Mouse (Mus musculus) heart, embryonic 11.5 days (tissue): ENCODE results near the gene Gm11487. TPM values are rescaled to one million over a fixed set of nuclear protein-coding genes. Genes with fewer than 3 reads are reported as not detected.
"Not testable (repeated sequence)": the region's sequence is repeated elsewhere in the genome, so short reads cannot be mapped to it uniquely, and the experiment has no call there.

Experiments used
- ATAC-seq: fragments of 200-750 bp; cut with Nextera tagmentation; replicated peaks from 2 replicates; pipeline ENCODE4 v1.8.0; 2017; ENCODE audit warnings: moderate library complexity; ENCODE audit not compliant: insufficient number of reproducible peaks, low FRiP score, low TSS enrichment
- H3K27ac ChIP-seq: fragments of 300-500 bp; sonication (generic); 2 replicates; pipeline ENCODE4 v1.5.1; 2014; ENCODE audit warnings: mild to moderate bottlenecking, low read depth, low read length
- H3K27me3 ChIP-seq: fragments of 300-500 bp; sonication (generic); 2 replicates; pipeline ENCODE4 v1.6.1; 2014; ENCODE audit warnings: mild to moderate bottlenecking, low read length, mixed read lengths; ENCODE audit not compliant: control insufficient read depth, insufficient read depth
- H3K36me3 ChIP-seq: fragments of 300-500 bp; sonication (generic); 2 replicates; pipeline ENCODE4 v1.6.1; 2014; ENCODE audit warnings: mild to moderate bottlenecking, low read length, moderate library complexity, mixed read lengths; ENCODE audit not compliant: control insufficient read depth, insufficient read depth
- H3K4me1 ChIP-seq: fragments of 300-500 bp; sonication (generic); 2 replicates; pipeline ENCODE4 v1.6.1; 2014; ENCODE audit warnings: low read length; ENCODE audit not compliant: control insufficient read depth, insufficient read depth
- H3K4me2 ChIP-seq: fragments of 300-500 bp; sonication (generic); 2 replicates; pipeline ENCODE4 v1.6.1; 2014; ENCODE audit warnings: mild to moderate bottlenecking, moderate library complexity
- H3K4me3 ChIP-seq: fragments of 300-500 bp; sonication (generic); 2 replicates; pipeline ENCODE4 v1.5.1; 2014; ENCODE audit warnings: low read depth, low read length
- H3K9ac ChIP-seq: fragments of 300-500 bp; sonication (generic); 2 replicates; pipeline ENCODE4 v1.6.1; 2014; ENCODE audit warnings: mild to moderate bottlenecking, low read depth, low read length, moderate library complexity
- H3K9me3 ChIP-seq: fragments of 300-500 bp; sonication (generic); replicated peaks from 2 replicates; pipeline ENCODE4 v1.6.1; 2016; ENCODE audit warnings: low read length; ENCODE audit not compliant: control insufficient read depth
- WGBS: fragments of 180-500 bp; shearing (Covaris S2); extraction: QIAGEN DNeasy Blood & Tissue Kit; methylation state at CpG from one replicate; pipeline ENCODE4 v1.1.7; 2014; ENCODE audit not compliant: insufficient replicate concordance; 5-methylcytosine and 5-hydroxymethylcytosine counted together
- polyA plus RNA-seq: library from polyadenylated mRNA; unstranded; fragments of >200 nt; fragmentation: Nextera tagmentation; extraction: Ambion mirVana; gene quantifications from 2 replicates; pipeline ENCODE4 v1.2.1, GENCODE M21; 2014

Gene Gm11487
- not detected in 2 replicates for polyA plus RNA-seq

GRCm38 (mm10) chr4:73404972-73405371, at the start of gene Gm11487:
Gene Gm11487, minus strand, starts transcription at chr4:73405072.
- ATAC-seq, H3K4me2 ChIP-seq, H3K36me3 ChIP-seq, H3K4me1 ChIP-seq, H3K9ac ChIP-seq, H3K9me3 ChIP-seq, H3K27ac ChIP-seq, H3K4me3 ChIP-seq, H3K27me3 ChIP-seq: not testable (repeated sequence)
- 92% methylated on average over 4 of the region's 4 CpGs for WGBS

- 59% methylated on average over 7 of the region's 7 CpGs for WGBS
- no peaks in the 10 kb centered on the region for H3K27me3 ChIP-seq
- no peaks in the 10 kb centered on the region for H3K36me3 ChIP-seq
- H3K4me3 ChIP-seq: no peak overlapping the region
- no peak for ATAC-seq
- H3K4me2 ChIP-seq: no peak overlapping the region
- H3K9ac ChIP-seq: no peak overlapping the region
- H3K27ac ChIP-seq: no peak overlapping the region
- no peaks in the 10 kb centered on the region for H3K9me3 ChIP-seq
- no peaks in the 10 kb centered on the region for H3K4me1 ChIP-seq
Observed at GRCm38 (mm10) chr4:73444715-73445114, 39.8 kb upstream of the Gm11487 start.

GRCm38 (mm10) chr4:73442568-73442967, 37.7 kb upstream of the Gm11487 start:
- Histone ChIP-seq H3K4me3 (no peak overlapping the region), H3K4me1 (no peaks in the 10 kb centered on the region), H3K27ac (no peak overlapping the region), H3K9ac (no peak overlapping the region), H3K36me3 (no peaks in the 10 kb centered on the region), H3K4me2 (no peak overlapping the region), H3K27me3 (no peaks in the 10 kb centered on the region), H3K9me3 (no peaks in the 10 kb centered on the region)
- ATAC-seq: no peak
- 79% methylated on average over 1 of the region's 1 CpGs for WGBS

- WGBS: 81% methylated on average over 3 of the region's 3 CpGs
Observed at GRCm38 (mm10) chr4:73425903-73426302, 21.0 kb upstream of the Gm11487 start.

DNA sequence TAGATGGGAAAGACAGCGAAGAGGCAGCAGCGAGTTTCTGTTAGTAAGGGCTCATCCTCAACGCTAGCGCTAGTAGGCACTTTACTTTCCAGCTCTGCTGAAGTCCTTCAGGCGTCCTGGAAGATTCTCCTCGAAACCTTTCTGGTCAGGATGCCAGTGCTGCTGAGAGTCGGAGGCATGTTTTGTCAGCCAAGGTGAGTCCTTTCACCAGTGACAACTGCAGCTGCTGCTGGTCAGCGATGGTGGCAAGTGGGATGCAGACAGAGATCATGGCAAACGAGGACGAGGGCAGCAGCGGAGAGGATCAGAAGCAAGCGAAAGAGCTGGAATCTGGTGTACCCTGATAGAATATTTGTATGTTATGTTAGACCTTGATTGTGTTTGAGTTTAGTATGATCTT, 18.2 kb upstream of the Gm11487 start:
- no peak for ATAC-seq
- H3K4me1 ChIP-seq: no peaks in the 10 kb centered on the region
- no peaks in the 10 kb centered on the region for H3K27me3 ChIP-seq
- no peak overlapping the region for H3K4me2 ChIP-seq
- no peak overlapping the region for H3K27ac ChIP-seq
- no peaks in the 10 kb centered on the region for H3K9me3 ChIP-seq
- H3K4me3 ChIP-seq: no peak overlapping the region
- 89% methylated on average over 12 of the region's 12 CpGs for WGBS
- no peaks in the 10 kb centered on the region for H3K36me3 ChIP-seq
- no peak overlapping the region for H3K9ac ChIP-seq

More at GRCm38 (mm10) chr4:73425903-73426302, 21.0 kb upstream of the Gm11487 start:
- Histone ChIP-seq H3K9ac (no peak overlapping the region), H3K4me1 (no peaks in the 10 kb centered on the region), H3K9me3 (no peaks in the 10 kb centered on the region), H3K27ac (no peak overlapping the region), H3K27me3 (no peaks in the 10 kb centered on the region), H3K4me3 (no peak overlapping the region), H3K4me2 (no peak overlapping the region), H3K36me3 (no peaks in the 10 kb centered on the region)
- no peak for ATAC-seq

DNA sequence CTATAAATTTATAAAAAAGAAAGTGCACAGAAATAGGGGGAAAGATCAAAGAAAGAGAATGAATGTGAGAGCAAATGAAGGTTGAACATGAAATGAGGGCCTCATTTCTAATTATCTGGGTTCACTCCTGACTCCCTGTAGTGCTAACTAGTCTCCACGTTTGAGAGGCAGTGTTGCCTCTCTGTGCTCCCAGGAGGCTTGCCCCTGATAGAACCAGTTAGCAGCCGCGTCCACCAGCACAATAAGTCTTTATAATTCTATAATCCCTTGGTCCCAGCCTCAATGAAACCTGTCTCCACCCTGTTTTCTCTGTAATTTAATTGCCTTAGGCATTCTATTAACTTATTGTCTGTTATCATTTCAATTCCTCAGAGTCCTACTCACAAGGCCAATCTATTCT, 38.3 kb downstream of the Gm11487 start:
- Histone ChIP-seq H3K27ac (no peak overlapping the region), H3K4me3 (no peak overlapping the region), H3K27me3 (no peaks in the 10 kb centered on the region), H3K4me2 (no peak overlapping the region), H3K36me3 (no peaks in the 10 kb centered on the region), H3K9me3 (no peaks in the 10 kb centered on the region), H3K4me1 (no peaks in the 10 kb centered on the region), H3K9ac (no peak overlapping the region)
- ATAC-seq: no peak
- 62% methylated on average over 3 of the region's 3 CpGs for WGBS

Other genes starting within 250 kb of the Gm11487 start
- gene Gm11238, start 202.8 kb upstream of the Gm11487 start, polyA plus RNA-seq: not detected in 2 replicates
- not detected in 2 replicates for gene Gm11237, start 217.9 kb upstream of the Gm11487 start, polyA plus RNA-seq
- not detected in 2 replicates for gene Gm11236, start 233.0 kb upstream of the Gm11487 start, polyA plus RNA-seq